Mouse (Mus musculus) MEL (cell line): ENCODE data around the gene Timm50. TPM values are rescaled to one million over a fixed set of nuclear protein-coding genes. Genes with fewer than 3 reads are reported as not detected.
A peak's percentile ranks its signal among the peaks of the same experiment; 100 is the strongest.

Source experiments
- DNase-seq: peaks from one replicate; pipeline ENCODE4 v3.0.0; 2011; ENCODE audit warnings: low read depth, low spot score
- H3K27ac ChIP-seq: 2 replicates; pipeline ENCODE4 v1.5.1; 2012; ENCODE audit warnings: low read depth, mild to moderate bottlenecking, control low read depth, low read length, moderate library complexity; ENCODE audit not compliant: control insufficient read depth
- H3K27me3 ChIP-seq, 2 experiments: fragments of 150-350 bp in 1 of 2; sonication (generic) in 1 of 2; 2 replicates each; pipeline ENCODE4 v1.6.1; 2012; ENCODE audit warnings: low read length in 2 of 2, mild to moderate bottlenecking in 2 of 2, improper control_type of control experiment in 1 of 2, moderate library complexity in 1 of 2; ENCODE audit not compliant: insufficient read depth in 2 of 2, control insufficient read depth in 1 of 2
- H3K36me3 ChIP-seq, 2 experiments: 2 replicates each; pipeline ENCODE4 v1.6.1; 2012 to 2014; ENCODE audit warnings: low read length in 2 of 2, improper control_type of control experiment in 1 of 2, inconsistent platforms in 1 of 2, mild to moderate bottlenecking in 1 of 2; ENCODE audit not compliant: insufficient read depth in 2 of 2, control insufficient read depth in 1 of 2
- H3K4me1 ChIP-seq, 2 experiments: fragments of 150-350 bp in 1 of 2; sonication (generic) in 1 of 2; 2 replicates each; pipeline ENCODE4 v1.6.1; 2012; ENCODE audit warnings: low read length in 2 of 2, improper control_type of control experiment in 1 of 2, mild to moderate bottlenecking in 1 of 2; ENCODE audit not compliant: insufficient read depth in 2 of 2, control insufficient read depth in 1 of 2
- H3K4me3 ChIP-seq, 2 experiments: fragments of 150-350 bp in 1 of 2; sonication (generic) in 1 of 2; 2 replicates each; pipeline ENCODE4 v1.5.1; 2012; ENCODE audit warnings: low read depth in 2 of 2, low read length in 2 of 2, mild to moderate bottlenecking in 2 of 2, moderate library complexity in 2 of 2, control low read depth in 1 of 2, improper control_type of control experiment in 1 of 2; ENCODE audit not compliant: control insufficient read depth in 1 of 2, insufficient read depth in 1 of 2
- H3K79me2 ChIP-seq: 2 replicates; pipeline ENCODE4 v1.6.1; 2012; ENCODE audit warnings: mild to moderate bottlenecking, low read length, moderate library complexity; ENCODE audit not compliant: control insufficient read depth, poor library complexity, insufficient read depth
- H3K9ac ChIP-seq: 2 replicates; pipeline ENCODE4 v1.6.1; 2012; ENCODE audit warnings: low read depth, mild to moderate bottlenecking, control low read depth, low read length, moderate library complexity; ENCODE audit not compliant: control insufficient read depth, poor library complexity, severe bottlenecking
- H3K9me3 ChIP-seq: fragments of 150-350 bp; sonication (generic); replicated peaks from 2 replicates; pipeline ENCODE4 v1.6.1; 2012; ENCODE audit warnings: mild to moderate bottlenecking, low read length, improper control_type of control experiment, moderate library complexity; ENCODE audit not compliant: insufficient read depth
- CHD2 ChIP-seq: IDR thresholded peaks from 2 replicates; pipeline ENCODE4 v1.6.1; 2011; ENCODE audit warnings: low read length, improper control_type of control experiment
- CTCF ChIP-seq, 3 experiments: IDR thresholded peaks in 2 of 3; conservative IDR thresholded peaks in 1 of 3; 2 replicates each; pipeline ENCODE4 v1.5.1; 2011 to 2012; ENCODE audit warnings: low read length in 3 of 3, low read depth in 2 of 3, mild to moderate bottlenecking in 2 of 3, improper control_type of control experiment in 1 of 3, inconsistent platforms in 1 of 3, mixed read lengths in 1 of 3, moderate library complexity in 1 of 3; ENCODE audit not compliant: control insufficient read depth in 1 of 3, insufficient read depth in 1 of 3, poor library complexity in 1 of 3, severe bottlenecking in 1 of 3
- HCFC1 ChIP-seq: IDR thresholded peaks from 2 replicates; pipeline ENCODE4 v1.6.1; 2012; ENCODE audit warnings: low read depth, mild to moderate bottlenecking, inconsistent platforms, low read length, improper control_type of control experiment, moderate library complexity
- JUND ChIP-seq: IDR thresholded peaks from 2 replicates; pipeline ENCODE4 v1.6.1; 2011; ENCODE audit warnings: low read depth, mild to moderate bottlenecking, improper control_type of control experiment, low read length
- MAZ ChIP-seq: IDR thresholded peaks from 2 replicates; pipeline ENCODE4 v1.6.1; 2012; ENCODE audit warnings: low read depth, mild to moderate bottlenecking, inconsistent platforms, low read length, improper control_type of control experiment
- MXI1 ChIP-seq: IDR thresholded peaks from 2 replicates; pipeline ENCODE4 v1.6.1; 2011; ENCODE audit warnings: mild to moderate bottlenecking, low read depth, low read length, improper control_type of control experiment
- MYB ChIP-seq: IDR thresholded peaks from 2 replicates; pipeline ENCODE4 v1.6.1; 2011; ENCODE audit warnings: mild to moderate bottlenecking, low read depth, low read length, improper control_type of control experiment
- NELFE ChIP-seq: IDR thresholded peaks from 2 replicates; pipeline ENCODE4 v1.6.1; 2011; ENCODE audit warnings: low read depth, low read length, improper control_type of control experiment
- NRF1 ChIP-seq: IDR thresholded peaks from 2 replicates; pipeline ENCODE4 v1.6.1; 2014; ENCODE audit warnings: low read depth, mild to moderate bottlenecking, inconsistent platforms, low read length, improper control_type of control experiment, moderate library complexity; ENCODE audit not compliant: poor library complexity, insufficient read depth, severe bottlenecking
- POLR2A ChIP-seq, 2 experiments: IDR thresholded peaks; 2 replicates each; pipeline ENCODE4 v1.6.1; 2011 to 2012; ENCODE audit warnings: low read length in 2 of 2, mild to moderate bottlenecking in 2 of 2, control low read depth in 1 of 2, improper control_type of control experiment in 1 of 2, low read depth in 1 of 2, moderate library complexity in 1 of 2; ENCODE audit not compliant: control insufficient read depth in 1 of 2, insufficient read depth in 1 of 2, poor library complexity in 1 of 2
- POLR2AphosphoS2 ChIP-seq: IDR thresholded peaks from 2 replicates; pipeline ENCODE4 v1.6.1; 2011; ENCODE audit warnings: low read length, improper control_type of control experiment
- POLR2AphosphoS5 ChIP-seq: IDR thresholded peaks from 2 replicates; pipeline ENCODE4 v1.6.1; 2012; ENCODE audit warnings: low read depth, borderline replicate concordance, mild to moderate bottlenecking, inconsistent platforms, low read length, moderate library complexity, mixed read lengths
- RCOR1 ChIP-seq: IDR thresholded peaks from 2 replicates; pipeline ENCODE4 v1.6.1; 2012; ENCODE audit warnings: low read depth, mild to moderate bottlenecking, inconsistent platforms, low read length, improper control_type of control experiment
- SIN3A ChIP-seq: IDR thresholded peaks from 2 replicates; pipeline ENCODE4 v1.6.1; 2012; ENCODE audit warnings: low read length, improper control_type of control experiment, inconsistent platforms
- TAL1 ChIP-seq: IDR thresholded peaks from 2 replicates; pipeline ENCODE4 v1.6.1; 2012; ENCODE audit warnings: mild to moderate bottlenecking, inconsistent platforms, low read length, moderate library complexity, mixed read lengths
- TCF12 ChIP-seq: IDR thresholded peaks from 2 replicates; pipeline ENCODE4 v1.6.1; 2014; ENCODE audit warnings: low read depth, mild to moderate bottlenecking, inconsistent platforms, low read length, improper control_type of control experiment, moderate library complexity
- ZKSCAN1 ChIP-seq: IDR thresholded peaks from 2 replicates; pipeline ENCODE4 v1.6.1; 2012; ENCODE audit warnings: low read depth, mild to moderate bottlenecking, inconsistent platforms, low read length, improper control_type of control experiment, moderate library complexity
- ZMIZ1 ChIP-seq: IDR thresholded peaks from 2 replicates; pipeline ENCODE4 v1.6.1; 2012; ENCODE audit warnings: low read depth, mild to moderate bottlenecking, inconsistent platforms, low read length, improper control_type of control experiment, moderate library complexity
- ZNF384 ChIP-seq: IDR thresholded peaks from 2 replicates; pipeline ENCODE4 v1.6.1; 2012; ENCODE audit warnings: low read depth, mild to moderate bottlenecking, inconsistent platforms, low read length, improper control_type of control experiment
- polyA plus RNA-seq, 2 experiments: library from polyadenylated mRNA; stranded (reverse) in 1 of 2; unstranded in 1 of 2; fragments of >175 nt in 1 of 2; fragments of >200 nt in 1 of 2; gene quantifications; 2 replicates each; pipeline versions ENCODE4 v1.2.1 to v1.2.4; 2012; ENCODE audit warnings: low replicate concordance in 2 of 2, low read depth in 1 of 2; ENCODE audit not compliant: insufficient read length in 2 of 2, insufficient read depth in 1 of 2, missing spikeins in 1 of 2
- total RNA-seq: library from RNA; depleted of rRNA; stranded (reverse); fragments of 300-350 nt; gene quantifications from 2 replicates; pipeline ENCODE4 v1.2.3, GENCODE M21; 2012

Gene Timm50
- total and polyA plus RNA-seq, 3 experiments, result 167 to 216 TPM; not detected in 1

DNA sequence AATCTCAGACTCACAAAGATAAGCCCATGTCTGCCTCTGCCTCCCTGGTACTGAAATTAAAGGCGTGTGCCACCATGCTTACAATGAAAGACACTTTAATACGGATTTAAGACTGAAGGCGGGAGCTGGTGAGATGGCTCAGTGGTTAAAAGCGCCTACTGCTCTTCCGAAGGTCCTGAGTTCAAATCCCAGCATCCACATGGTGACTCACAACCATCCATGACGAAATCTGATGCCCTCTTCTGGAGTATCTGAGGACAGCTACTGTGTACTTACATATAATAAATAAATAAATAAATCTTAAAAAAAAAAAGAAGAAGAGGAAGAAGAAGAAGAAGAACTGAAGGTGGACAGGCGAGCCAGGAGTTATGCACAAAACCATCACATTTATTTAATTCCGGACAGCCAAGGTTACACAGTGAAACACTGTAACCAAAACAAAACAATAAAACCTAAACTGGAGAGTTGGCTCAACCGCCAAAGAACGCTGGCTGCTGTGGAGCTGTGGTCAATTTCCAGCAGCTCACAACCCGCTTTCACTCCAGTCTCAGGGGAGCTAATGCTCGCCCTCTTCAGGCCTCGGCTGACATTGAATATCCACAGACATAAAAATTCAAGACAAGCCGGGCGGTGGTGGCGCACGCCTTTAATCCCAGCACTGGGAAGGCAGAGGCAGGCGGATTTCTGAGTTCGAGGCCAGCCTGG is 27.5 kb upstream of the Timm50 start (continued):
- no peak for TF ChIP-seq MYB
- TF ChIP-seq TAL1, result no peak

DNA sequence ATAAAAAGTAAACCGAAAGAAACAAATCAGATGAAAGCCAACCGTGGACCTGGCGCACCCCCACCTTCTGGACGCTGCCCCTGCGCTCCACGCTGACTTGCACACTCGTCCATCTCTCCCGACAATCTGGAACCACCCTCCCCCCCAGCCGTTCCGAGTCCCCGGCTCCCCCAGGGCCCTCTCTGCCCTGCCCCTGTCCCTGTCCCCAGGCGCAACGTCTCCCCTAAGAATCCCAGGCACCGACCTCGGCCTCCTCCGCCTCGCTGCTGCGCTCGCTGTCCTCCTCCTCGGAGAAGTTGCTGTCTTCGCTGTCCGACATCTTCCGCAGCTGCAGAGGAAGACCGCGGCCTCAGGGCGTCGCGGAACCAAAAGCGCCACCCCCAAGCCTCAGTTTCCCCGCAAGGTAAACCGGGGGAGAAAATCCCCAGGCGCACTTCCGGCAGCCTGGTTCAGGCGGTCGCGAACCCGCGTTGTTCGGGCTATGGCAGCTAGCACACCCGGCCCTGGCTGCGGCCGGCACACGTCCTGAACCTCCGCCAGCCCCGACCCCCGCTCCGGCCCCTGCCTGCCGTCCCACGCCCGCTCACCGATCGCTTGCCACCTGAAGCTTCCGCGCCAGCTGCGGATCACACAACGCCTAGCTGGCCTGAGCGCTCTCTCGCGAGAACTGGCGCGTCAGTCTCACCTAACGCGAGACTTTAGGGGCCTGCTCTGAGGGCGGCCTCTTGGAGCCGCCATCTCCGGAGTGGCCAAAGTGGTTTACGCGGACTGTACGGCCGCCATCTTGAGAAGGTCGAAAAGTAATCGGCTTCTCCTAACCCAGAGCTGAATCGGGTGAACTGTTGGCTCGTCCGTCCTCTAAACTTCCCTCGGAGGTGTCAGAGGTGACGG is 26.5 kb upstream of the Timm50 start, which contains the start of gene Supt5:
TSS of gene Supt5 (minus strand) at position 639 of the 891 bp plus-strand sequence.
- peak within 1 kb of the TSS; percentile 87 for H3K9ac ChIP-seq
- peak within 1 kb of the TSS; percentile 63 to 99 for H3K4me3 ChIP-seq
- TF ChIP-seq RCOR1 (peak; percentile 78; the same call in 1 of the 2 replicates), MAZ (no peak), ZMIZ1 (peak; percentile 84; the same call in 1 of the 2 replicates), NELFE (peak; percentile 96), ZNF384 (no peak), POLR2AphosphoS5 (no peak), TCF12 (peak; percentile 61), SIN3A (peak; percentile 77), CTCF (IDR thresholded peaks at IDR 0.05 in 2 of 3, conservative IDR thresholded peaks at IDR 0.05 in 1 of 3; ENCODE audit: control insufficient read depth in 1 of 3, insufficient read depth in 1 of 3, low read depth in 2 of 3, low read length in 3 of 3, poor library complexity in 1 of 3, severe bottlenecking in 1 of 3) (peak in 1 of 3 experiments; percentile 22; a peak in 1 of 6 replicates), POLR2A (IDR thresholded peaks at IDR 0.05; ENCODE audit: control insufficient read depth in 1 of 2, insufficient read depth in 1 of 2, low read depth in 1 of 2, low read length in 2 of 2, poor library complexity in 1 of 2) (peak; percentile 91 to 95), NRF1 (peak; percentile 59; the same call in 1 of the 2 replicates), CHD2 (peak; percentile 99), JUND (no peak), POLR2AphosphoS2 (peak; percentile 91), ZKSCAN1 (no peak), HCFC1 (peak; percentile 95), MXI1 (peak; percentile 5)
- TF ChIP-seq, all 39 proteins: peak for 12
- Histone ChIP-seq H3K79me2 (peaks cover 47% of the 10 kb centered on the region), H3K36me3 (peaks cover 0 to 13% of the 10 kb centered on the region in 2 experiments; a peak in 2 of 4 replicates), H3K4me1 (0 out of 4 replicates have a peak, but pooled peaks cover 0 to 6% of the 10 kb centered on the region in 2 experiments), H3K27ac (peak within 1 kb of the TSS; percentile 72), H3K27me3 (no peaks in the 10 kb centered on the region), H3K9me3 (no peaks in the 10 kb centered on the region)
- peak; percentile 99 for DNase-seq
